Mouse (Mus musculus) G1E (cell line): ENCODE data around the gene Runx3.

Experiments
- CTCF ChIP-seq: IDR thresholded peaks from 2 replicates; pipeline ENCODE4 v1.5.1; 2012; ENCODE audit warnings: low read depth, low read length, inconsistent platforms, mixed read lengths
- GATA1 ChIP-seq: IDR thresholded peaks from 2 replicates; pipeline ENCODE4 v1.6.1; 2012; ENCODE audit warnings: borderline replicate concordance, low read length, inconsistent platforms, mixed read lengths
- GATA2 ChIP-seq: IDR thresholded peaks from 2 replicates; pipeline ENCODE4 v1.6.1; 2012; ENCODE audit warnings: low read depth, low read length, inconsistent platforms, borderline replicate concordance
- POLR2AphosphoS5 ChIP-seq: IDR thresholded peaks from 2 replicates; pipeline ENCODE4 v1.6.1; 2012; ENCODE audit warnings: low read depth, low read length, inconsistent platforms; ENCODE audit not compliant: insufficient replicate concordance
- TAL1 ChIP-seq: conservative IDR thresholded peaks from 2 replicates; pipeline ENCODE4 v1.6.1; 2012; ENCODE audit warnings: low read depth, low read length, inconsistent platforms, mixed read lengths

- TF ChIP-seq CTCF (no peak), GATA1 (no peak), TAL1 (no peak), POLR2AphosphoS5 (no peak), GATA2 (no peak)
Measured at GRCm38 (mm10) chr4:135123721-135124120, 3.3 kb downstream of the Runx3 start.
